Mouse (Mus musculus) lung, postnatal 25 days (tissue): ENCODE measurements around the gene Prkag3.
A peak's percentile ranks its signal among the peaks of the same experiment; 100 is the strongest.

Experiments
- DNase-seq: peaks from one replicate; pipeline ENCODE4 v3.0.0; 2022; ENCODE audit warnings: low spot score

Prkag3 gene

DNA sequence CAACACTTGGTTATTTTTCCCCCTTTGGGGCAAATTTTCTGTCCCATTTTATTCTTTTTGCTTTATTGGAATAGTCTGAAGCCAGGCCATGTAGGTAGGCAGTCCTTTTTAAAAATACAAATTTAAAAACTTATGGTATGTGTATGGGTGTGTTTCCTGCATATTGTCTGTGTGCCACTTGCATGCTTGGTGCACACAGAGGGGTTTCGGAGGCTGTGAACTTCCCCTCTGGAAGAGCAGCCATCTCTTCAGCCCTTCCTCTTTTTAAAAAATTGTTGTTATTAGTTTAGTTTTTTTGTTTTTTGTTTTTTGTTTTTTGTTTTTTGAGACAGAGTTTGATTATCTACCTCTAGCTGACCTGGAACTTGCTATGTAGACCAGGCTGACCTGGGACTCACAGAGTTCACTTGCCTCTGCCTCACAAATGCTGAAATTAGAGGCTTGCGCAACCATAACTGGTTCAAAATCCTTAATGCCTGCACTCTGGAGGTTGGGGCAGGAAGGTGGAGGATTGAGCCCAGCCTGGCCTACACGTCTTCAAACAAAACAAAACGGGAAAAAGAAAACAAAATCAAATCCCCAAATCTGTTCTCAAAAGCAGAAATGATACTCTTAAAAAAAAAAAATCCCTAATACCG is 36.4 kb downstream of the Prkag3 start:
- peak; percentile 32 for DNase-seq

DNA sequence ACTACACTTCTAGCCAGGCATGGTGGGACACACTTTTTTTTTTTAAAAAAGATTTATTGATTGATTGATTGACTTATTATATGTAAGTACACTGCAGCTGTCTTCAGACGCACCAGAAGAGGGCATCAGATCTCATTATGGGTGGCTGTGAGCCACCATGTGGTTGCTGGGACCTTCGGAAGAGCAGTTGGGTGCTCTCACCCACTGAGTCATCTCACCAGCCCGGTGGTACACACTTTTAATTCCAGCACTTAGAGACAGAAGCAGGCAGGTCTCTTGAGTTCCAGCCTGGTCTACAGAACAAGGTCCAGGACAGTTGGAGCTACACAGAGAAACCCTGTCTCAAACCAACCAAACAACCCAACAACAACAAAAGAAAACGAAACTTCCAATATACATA is 37.0 kb downstream of the Prkag3 start:
- no peak for DNase-seq

DNA sequence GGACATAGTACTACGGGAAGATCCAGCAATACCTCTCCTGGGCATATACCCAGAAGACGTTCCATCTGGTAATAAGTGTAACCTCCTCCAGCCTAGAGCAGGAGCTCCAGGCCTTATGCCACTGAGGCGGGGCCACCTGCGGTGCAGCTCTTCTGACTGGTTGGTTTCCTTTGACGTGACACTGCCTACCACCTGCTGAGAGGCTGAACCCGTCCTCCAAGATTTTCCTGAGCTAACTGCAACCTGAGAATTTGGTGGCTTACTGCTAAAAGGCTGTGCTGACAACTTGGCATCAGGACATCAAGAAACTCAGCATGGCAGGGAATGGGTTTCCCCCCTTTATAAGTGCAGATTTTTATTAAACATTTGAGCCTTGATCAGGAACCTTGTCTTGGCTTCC is 39.5 kb downstream of the Prkag3 start:
- DNase-seq, result no peak

DNA sequence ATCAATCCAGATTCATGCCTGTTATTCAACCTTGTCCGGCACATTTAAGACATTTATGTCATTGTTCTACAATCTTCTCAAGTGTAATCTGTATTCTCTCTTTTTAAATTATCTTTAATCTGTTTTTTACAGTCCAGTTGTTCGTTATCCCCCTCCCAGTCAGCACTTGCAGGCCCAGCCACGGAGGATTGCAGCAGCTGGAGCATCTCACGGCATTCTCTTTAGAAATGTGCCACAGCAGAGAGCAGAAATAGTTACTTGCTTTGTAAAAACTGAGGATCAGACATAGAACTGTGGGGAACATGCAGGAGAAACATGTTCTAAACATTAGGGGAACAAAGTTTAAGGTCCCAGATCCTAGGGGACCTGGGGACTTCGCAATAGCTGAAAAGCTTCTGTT is 44.0 kb downstream of the Prkag3 start:
- no peak for DNase-seq

DNA sequence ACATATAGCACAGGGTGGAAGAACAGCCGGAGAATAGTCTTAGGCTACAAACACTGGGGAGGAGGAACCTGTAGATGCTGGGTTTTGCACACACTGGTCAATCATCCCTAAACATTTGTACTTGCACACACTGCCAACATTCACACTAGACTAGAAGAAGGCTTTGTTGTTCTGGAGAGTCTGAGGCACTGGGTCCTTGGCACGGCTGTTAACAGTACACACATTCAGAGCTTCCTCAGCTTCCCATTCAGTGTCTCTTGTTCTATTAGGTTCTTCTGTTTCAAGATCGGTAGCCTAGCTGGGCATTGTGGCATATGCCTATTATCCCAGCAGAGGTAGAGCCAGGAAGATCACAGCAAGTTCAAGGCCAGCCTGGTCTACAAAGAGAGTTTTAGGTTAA is 44.9 kb downstream of the Prkag3 start:
- DNase-seq, result no peak

DNA sequence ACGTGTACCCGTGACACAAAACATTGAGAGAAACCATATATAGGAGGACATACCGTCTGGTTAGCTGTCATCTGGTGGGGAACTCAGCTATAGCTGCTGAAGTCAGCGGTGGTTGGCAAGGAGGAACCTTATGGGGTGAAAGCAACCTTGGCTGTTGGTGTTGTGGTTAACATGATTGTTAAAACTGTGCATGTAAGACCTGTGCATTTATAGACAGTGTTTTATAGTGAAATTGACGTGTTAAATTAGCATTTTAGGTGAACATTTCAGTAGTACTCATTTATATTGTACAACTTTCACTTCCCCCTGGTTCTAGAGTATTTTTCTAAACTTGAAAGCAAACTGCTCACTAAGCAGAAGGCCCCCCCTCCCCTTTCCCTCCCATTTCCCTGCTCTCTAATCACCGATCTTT is 46.9 kb downstream of the Prkag3 start:
- DNase-seq, result no peak

DNA sequence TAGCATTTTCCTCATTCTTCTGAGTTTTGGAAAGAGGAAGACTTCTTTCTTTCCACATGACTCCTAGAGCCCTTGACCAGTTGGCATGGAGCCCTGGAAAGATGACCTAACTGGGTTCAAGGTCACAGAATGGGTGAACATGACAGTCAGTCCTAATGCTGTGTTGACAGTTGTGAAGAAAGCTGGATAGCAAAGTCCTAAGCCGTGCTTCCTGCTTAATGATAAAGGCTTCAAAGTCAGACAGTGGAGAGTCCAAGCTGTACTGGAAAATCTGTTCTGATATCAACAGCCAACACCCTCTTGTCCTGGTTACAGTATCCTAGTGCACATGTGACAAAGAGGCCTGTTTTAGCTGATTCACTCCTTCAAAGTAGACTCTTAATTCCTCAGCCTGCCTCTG is 50.2 kb downstream of the Prkag3 start:
- peak; percentile 51 for DNase-seq

DNA sequence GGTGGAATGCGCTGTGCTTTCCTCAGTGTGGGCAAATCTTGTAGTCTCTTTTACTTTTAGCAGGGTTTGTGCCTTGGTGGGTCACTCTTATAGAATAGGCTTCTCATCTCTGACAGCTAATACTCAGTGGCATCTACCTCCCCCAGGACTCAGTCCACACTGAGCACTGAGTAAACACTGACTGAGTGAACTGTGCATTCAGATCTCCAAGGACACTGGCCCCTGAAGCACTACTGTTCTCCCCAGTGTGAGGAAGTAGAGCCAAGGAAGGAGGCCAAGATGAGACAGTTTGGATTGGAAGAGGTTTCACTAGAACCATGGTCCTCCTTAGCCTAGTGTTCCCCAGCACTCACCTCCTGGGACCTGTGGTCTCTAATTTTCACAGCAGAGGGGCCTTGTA is 50.7 kb downstream of the Prkag3 start:
- DNase-seq, result no peak

DNA sequence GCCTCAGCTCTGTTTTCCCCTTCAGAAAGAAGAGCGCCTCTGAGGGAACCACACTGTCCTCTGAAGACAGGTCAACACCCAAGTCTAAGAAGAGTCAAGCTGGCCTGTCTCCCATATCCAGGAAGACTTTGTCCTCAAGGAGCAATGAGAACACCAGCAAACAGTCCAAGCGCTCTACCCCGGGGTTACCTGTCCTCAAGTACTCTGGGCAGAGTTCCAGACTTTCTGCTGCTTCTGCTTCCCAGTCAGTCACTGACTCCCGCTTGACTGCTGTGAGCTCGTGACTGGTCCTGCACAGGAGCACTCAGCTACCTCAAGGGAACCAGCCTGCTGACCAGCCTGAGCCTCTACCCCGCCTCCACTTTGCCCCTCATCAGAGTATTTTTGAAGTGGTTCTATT is 51.6 kb downstream of the Prkag3 start:
- DNase-seq, result peak; percentile 55

DNA sequence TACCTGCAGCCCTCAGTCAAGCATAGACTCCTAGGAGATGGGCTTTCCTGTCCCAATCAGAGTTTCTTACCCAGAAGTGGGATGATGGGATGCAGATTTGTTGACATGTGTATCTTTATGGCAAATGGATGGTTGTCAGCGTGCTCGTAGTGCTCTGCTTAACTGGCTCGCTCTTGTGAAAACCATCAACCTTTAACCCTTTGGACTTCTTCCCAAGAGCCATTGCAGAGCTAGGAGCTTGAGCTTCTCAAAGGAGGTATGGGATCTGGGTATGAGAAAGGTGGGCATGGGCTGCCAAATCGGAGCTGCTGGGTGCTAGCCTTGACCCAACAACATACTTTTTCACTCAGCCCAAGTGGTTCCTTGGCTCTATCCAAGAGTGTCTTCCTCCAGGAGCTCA is 53.2 kb downstream of the Prkag3 start:
- no peak for DNase-seq

DNA sequence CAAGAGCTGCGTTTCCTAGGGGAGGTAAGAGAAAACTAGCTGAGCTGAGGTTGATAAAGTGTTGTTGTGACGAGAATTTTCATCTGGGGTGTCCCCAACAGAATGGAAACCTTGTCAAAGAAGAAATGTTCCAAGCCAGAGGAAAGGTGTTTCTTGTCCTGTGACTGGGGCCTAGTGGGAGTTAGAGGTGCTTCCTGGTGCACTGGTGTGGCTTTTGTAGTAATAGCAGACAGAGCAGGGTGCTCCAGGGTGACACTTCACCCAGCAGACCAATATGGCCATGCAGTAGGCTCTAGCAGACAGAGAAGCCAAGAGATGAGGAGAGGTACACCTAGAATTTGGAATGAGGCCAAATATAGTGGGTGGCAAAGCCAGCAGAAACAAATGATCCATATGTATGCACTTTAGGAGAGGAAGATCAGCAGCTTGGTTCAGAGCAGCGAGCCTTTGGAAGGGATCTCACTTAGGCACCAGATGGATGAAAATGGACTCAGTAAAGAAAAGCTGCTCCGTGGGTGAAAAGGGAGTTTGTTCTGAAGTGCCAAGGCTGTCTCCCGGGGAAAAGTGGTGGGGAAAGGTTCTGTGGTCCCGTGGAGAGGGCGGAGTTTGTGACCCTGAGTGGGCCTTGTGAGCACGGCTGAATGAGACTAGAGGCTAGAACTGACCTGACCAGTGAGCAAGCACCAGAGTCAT is 55.0 kb downstream of the Prkag3 start:
- DNase-seq, result no peak
